Mouse (Mus musculus): ENCODE data around the gene Mapk1ip1.

Gene Mapk1ip1

DNA sequence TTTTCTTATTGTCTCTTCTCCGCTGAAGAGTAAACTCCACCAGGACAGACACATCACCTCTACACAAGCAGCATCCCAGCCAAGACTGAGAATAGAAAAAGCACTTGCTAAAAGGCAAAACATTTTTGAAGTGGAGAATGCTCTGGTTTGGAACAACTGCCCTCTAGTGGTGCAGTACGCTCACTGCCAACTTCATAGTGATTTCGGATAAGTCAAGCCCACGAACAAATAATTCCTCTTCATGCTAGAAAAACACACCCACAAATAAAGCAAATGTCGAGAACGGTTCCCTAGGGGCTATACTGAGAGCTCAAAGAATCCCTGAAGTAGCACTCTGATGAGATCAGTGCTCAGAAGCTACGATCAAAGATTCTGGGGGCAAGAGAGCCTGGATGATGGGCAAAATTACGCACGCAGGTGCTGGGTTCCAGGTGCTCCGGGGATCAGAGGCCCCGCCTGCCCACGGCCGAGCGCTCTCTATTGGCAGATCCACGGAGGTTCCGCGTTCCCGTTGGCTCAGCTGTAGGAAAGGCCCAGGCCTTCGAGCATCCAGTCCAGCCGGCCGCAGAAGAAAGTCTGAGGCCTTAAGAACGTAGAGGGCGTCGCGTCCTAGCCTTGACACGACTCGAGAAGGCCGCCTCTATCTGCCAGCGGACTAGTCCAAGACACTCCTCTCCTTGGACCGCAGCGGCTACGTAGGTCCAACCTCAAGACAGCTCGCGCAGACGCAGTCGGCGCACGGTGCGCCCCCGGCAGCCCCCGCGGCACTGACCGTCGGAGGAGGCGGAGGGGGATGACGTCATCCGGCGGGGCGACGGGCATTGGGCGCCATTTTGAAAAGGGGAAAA lies at the start of gene Mapk1ip1, which contains the start of gene Ppp2r2d:
Gene Mapk1ip1 (minus strand): TSS at position 730 of the 848 bp plus-strand sequence.
Gene Ppp2r2d (plus strand): TSS at position 536 of the 848 bp plus-strand sequence.
- peak; percentile 97 for DNase-seq (ENCODE audit: low spot score)

- no peak for DNase-seq (ENCODE audit: low spot score)
Observed at GRCm38 (mm10) chr7:138885365-138886289, 39.6 kb upstream of the Mapk1ip1 start.

DNA sequence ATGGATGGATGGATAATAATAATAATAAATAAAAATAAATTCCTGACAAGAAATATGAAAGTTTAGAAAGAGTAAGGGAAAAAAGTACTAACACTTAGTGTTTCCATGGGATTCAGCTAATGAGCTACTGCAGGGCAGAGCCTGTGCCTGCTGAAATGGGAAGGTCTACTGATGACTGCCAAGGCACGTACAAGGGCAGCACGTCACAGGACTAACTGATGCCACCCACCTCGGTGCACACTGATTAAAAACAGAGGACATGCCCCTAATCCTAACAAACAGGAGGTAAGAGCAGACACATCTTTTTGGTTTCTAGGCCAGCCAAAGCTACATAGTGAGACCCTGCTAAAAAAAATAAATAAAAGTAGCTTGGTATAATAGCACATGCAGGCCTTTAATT lies 37.7 kb upstream of the Mapk1ip1 start:
- no peak for DNase-seq (ENCODE audit: low spot score)

GRCm38 (mm10) chr7:138875031-138875430 lies 29.0 kb upstream of the Mapk1ip1 start:
- no peak for DNase-seq (ENCODE audit: low spot score)

DNA sequence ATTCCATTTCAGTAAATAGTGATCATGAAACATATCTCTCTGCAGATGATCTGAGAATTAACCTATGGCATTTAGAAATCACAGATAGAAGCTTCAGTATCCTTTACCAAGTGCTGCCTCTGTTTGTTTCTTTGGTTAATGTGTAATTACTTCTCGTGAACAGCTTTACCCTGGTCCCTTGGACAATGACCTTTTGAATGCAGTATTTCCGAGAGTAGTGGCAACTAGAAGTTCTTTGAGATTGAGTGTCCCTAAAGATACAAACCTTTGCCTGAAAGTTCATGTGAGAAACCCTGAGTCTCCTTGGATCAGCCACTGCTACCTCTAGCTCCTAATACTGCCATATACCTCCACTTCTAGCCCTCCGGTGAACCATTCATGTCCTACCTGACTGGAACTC lies 26.9 kb upstream of the Mapk1ip1 start:
- DNase-seq (ENCODE audit: low spot score): no peak

DNA sequence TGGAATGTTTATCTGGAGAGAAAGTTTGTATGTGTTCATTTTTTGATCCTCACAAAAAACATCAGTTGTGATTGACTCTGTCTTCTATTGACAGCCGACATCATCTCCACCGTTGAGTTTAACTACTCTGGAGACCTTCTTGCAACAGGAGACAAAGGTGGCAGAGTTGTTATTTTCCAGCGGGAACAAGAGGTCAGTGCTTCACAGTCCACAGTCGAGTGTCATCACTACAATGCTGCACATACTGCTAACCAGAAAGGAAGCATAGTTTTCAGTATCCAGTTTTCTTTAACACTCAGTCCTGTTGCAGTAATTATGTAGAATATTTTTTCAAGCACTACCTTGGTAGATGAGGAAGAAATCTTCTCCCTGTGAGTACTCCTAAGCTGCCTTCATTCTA lies 22.2 kb upstream of the Mapk1ip1 start:
- no peak for DNase-seq (ENCODE audit: low spot score)

- peak; percentile 29 for DNase-seq (ENCODE audit: low spot score)
Observed at GRCm38 (mm10) chr7:138867286-138867685, 21.2 kb upstream of the Mapk1ip1 start.

- no peak for DNase-seq (ENCODE audit: low spot score)
Observed at GRCm38 (mm10) chr7:138864776-138865175, 18.7 kb upstream of the Mapk1ip1 start.

DNA sequence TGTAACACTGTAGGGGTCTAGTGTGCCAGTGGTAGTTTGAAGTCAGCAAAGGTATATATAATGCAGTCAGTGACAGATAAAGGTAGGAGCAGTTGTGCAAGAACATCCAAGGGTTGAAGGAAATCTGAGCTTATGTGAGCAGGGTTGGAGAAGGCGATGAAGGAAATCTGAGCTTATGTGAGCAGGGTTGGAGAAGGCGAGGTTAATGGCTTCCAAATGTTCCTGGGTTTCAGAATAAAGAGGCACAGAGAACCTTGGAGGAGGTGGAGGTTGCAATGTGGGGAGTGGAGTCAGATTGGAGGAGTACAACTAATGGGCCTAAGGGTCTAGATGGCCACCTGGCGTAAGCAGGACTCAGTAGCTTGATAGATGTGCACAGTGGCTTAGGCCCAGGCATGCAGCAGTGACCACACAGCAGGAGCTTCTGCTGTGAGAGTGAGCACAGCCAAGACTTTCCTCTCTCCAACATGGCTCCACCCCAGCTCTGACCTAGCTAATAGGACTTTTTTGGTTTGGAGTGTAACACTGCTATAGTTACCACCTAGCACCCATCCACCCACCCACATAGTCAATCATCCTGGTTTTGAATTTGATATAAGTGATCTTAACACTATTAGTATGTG lies 18.0 kb upstream of the Mapk1ip1 start:
- DNase-seq (ENCODE audit: low spot score): peak; percentile 44

- DNase-seq (ENCODE audit: low spot score): no peak
Observed at GRCm38 (mm10) chr7:138856670-138857069, 10.6 kb upstream of the Mapk1ip1 start.

DNA sequence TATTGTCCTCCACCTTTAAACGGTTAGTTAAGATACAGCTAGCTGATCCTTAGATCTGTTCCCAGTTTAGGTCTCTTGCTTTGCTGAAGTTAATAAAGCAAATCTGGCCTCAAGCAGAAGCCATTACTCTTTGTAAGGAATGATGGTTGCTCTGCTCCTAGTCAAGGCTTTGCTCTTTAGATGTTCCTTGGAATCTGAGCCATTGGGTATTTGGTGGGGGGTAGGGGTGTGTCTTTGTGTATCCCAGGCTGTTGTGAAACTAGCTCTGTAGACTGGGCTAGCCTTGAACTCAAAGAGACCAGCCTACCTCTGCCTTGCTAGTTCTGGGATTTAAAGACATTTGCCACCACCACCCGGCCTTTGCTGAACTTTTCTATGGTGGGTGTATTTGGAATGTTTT lies 8.1 kb upstream of the Mapk1ip1 start:
- no peak for DNase-seq (ENCODE audit: low spot score)

DNA sequence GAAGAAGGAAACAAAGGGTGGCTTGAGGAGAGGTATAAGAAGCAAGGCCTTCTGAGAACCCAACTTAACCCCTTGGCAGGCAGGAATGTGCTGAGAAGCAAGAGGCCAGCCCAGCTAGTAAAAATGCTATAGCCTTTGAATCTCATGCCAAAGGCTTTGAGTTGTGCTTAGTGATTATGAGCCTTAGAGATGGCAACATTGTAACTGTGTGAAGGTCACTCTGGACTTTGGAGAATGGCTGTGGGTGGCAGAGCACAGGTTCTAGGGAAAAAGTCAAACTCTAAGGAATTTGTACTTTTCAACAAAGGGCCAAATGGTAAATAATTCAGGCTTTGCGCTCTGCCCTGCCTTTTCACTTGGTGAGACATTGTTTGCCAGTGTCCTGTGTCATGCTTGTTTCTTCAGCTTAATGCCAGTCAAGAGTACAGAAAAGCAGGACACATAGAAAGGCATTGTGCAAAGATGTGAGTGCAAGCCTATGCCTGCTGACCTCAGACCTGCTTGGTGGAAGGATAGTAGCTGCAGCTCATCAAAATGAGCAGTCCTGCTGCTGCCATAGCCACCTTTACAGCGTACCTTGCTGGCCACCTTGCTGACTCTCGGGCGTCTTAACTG lies 7.5 kb upstream of the Mapk1ip1 start:
- DNase-seq (ENCODE audit: low spot score): no peak

DNA sequence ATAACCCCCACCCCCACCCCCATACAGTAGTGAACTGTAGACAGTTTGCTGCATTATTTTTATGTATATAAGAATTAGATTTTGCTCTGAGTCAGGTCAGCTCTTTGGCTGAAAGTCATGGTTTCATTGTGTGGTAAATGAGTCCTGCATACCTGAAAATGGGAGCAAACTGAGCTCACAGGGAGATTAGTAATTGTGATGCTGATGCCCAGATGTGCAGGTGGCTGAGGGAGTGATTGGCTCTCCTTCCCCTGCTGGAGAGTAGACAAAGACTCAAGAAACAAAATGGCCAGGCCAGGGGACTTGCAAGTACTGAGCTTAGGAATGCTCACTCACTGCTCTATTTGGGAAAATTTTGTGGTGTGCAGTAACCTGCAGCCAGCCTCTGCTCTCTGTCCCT lies 4.0 kb upstream of the Mapk1ip1 start:
- no peak for DNase-seq (ENCODE audit: low spot score)

DNA sequence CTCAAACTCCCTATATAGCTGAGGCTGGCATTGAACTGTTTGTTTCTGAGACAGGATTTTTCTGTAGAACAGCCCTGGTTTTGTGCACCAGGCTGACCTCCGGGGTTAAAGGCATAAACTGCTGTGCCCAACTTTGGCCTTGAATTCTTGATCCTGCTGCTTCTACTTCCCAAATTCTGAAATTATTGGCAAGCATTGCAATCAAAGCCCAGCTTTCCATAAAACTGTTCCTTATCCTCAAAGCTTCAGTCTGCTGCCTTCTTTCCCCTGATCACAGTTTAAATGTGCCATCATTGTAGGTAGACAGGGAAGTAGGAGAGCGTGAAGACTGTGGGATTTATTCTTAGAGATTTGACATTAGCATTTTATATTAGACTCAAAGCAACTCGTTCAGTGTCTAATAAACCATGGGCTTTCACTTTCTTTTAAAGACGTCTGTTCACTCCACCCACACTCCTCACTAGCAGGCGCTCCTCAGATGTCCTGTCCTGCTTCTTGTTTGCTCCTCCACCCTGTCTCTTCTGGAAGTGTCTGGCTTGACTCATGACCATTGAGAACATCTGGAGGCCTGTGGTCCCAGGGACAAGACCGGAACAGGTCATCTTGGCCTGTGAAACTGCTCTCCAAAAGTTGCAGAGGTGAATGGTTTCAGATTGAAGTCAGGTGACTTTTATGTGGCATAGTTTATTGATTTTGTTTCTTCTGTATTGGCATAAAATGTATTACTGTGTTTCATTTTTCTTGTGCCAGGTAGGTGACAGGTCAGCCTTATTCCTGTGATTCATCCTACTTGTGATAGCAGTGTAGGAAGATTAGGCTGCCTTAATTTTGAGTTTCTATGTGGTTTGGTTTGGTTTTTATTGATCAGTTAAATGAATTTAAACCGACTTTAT lies 2.2 kb upstream of the Mapk1ip1 start:
- DNase-seq (ENCODE audit: low spot score): no peak

GRCm38 (mm10) chr7:138847316-138848027 lies 1.4 kb upstream of the Mapk1ip1 start:
- DNase-seq (ENCODE audit: low spot score): no peak

DNA sequence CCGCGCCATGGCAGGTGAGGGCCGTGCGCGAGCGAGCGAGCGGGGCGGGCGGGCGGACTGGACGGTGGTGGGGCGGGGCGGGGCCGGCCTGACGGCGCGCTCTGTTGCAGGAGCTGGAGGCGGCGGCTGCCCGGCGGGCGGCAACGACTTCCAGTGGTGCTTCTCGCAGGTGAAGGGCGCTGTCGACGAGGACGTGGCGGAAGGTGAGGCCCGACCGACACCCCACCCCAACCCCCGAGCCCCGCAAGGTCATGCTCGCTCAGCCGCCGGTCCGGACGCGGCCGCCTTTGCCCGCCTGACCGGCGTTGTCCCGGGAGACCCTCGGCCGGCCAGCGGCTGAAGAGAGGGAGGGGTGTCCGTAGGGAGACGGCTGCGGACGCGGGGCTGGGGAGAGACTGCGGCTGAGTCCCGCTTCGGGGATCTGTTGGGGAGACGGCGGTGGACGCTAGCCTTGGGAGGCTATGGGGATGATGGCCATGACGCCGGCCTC lies 474 bp upstream of the Mapk1ip1 start:
- peak; percentile 29 for DNase-seq (ENCODE audit: low spot score)

GRCm38 (mm10) chr7:138845111-138845510 lies 962 bp downstream of the Mapk1ip1 start:
- no peak for DNase-seq (ENCODE audit: low spot score)

DNA sequence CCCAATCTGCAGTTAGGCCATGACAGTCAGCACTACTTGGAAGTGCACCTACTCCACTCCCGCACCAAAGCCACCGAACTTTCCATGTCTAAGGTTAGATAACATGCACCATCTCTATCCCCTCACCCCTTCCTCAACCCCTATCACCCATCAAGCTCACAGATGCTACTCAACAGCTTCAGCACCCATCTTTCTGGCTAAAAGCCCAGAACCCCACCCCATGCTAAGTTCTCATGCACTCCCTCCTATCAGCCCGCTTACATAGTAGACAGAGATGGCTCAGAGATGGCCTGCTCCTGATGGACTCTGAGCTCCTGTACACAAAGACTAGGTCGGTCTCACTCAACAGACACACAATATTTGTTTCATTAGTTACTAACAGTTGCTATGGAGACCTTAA lies 2.7 kb downstream of the Mapk1ip1 start:
- DNase-seq (ENCODE audit: low spot score): no peak

DNA sequence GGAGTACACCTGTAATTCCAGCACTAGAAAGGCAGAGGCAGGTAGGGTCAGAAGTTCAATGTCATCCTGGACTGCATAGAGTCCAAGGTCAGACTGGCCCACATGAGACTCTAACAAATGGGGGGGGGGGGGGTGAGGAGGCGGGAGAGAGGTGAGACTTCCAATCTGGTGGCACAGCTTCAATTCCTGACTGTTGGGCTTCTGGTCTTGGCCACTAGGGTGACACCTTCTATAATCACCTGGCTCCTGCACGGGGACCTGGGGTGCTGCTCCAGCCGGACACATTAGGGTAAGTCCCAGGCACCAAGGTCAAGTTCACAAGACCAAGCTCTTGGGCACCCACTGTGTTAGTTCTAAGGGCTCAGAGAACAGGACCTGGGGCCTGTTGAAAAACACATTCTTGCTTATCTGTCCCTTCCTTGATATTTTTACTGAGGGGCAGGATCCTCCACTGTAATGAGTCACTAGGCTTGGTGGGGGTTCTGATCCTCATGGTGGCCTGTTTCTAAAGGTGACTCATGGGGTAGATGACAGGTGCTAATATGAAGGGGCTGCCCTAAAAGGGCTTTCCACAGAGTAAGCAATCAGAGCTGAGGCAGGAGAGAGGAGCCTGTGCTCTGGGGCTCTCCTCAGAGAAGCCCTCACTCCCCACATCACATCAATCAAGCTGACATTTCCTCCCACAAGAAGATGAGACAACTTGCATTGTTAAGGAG lies 4.5 kb downstream of the Mapk1ip1 start:
- DNase-seq (ENCODE audit: low spot score): peak; percentile 41
